Mouse (Mus musculus): Measurements from ENCODE around the gene Kif5c. TPM values are rescaled to one million over a fixed set of nuclear protein-coding genes. Genes with fewer than 3 reads are reported as not detected.

The Kif5c gene
- total and polyA plus RNA-seq, 2 experiments from 2014 or later = 151 to 262 TPM

DNA sequence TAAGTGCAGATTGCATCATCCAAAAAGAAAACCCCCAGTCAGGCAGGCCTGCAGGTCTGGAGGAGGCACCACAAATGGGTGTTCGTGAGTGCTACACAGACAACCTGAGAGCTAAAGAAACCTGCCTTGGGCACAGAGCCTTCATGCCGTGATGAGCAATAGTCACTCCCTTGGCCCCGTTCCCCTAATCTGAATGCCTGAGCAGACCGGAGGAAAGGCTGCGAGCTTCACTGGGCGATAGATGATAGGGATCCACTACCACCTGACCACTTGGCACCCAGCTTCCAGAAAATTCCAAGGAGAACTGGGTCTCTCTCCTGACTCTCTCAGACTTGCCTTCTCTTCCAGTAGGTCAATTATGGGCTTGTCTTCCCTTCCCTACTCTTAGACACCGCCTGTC is 24.2 kb upstream of the Kif5c start:
- Histone ChIP-seq H3K4me1 (ENCODE audit: insufficient read depth, low read length) (peaks cover 2% of the 10 kb centered on the region; the same call in 1 of the 2 replicates), H3K9ac (replicated peaks; ENCODE audit: low read length) (no peak overlapping the region), H3K27ac (no peak overlapping the region), H3K9me3 (ENCODE audit: low read length) (no peaks in the 10 kb centered on the region), H3K4me2 (ENCODE audit: low read depth, low read length) (no peak overlapping the region), H3K4me3 (ENCODE audit: low read length) (no peak overlapping the region), H3K36me3 (ENCODE audit: insufficient read depth, low read length) (no peaks in the 10 kb centered on the region), H3K27me3 (ENCODE audit: insufficient read depth, low read length) (no peaks in the 10 kb centered on the region)
- TF ChIP-seq CTCF (IDR thresholded peaks at IDR 0.05; ENCODE audit: low read depth) = no peak
- WGBS = 81% methylated on average over 7 of the region's 7 CpGs
- ATAC-seq (no peak), DNase-seq (ENCODE audit: low spot score) (no peak)

GRCm38 (mm10) chr2:49596318-49596717 is 22.8 kb upstream of the Kif5c start:
- no peaks in the 10 kb centered on the region for H3K27me3 ChIP-seq (ENCODE audit: insufficient read depth, low read length)
- no peaks in the 10 kb centered on the region for H3K9me3 ChIP-seq (ENCODE audit: low read length)
- H3K4me1 ChIP-seq (ENCODE audit: insufficient read depth, low read length) = peaks cover 8% of the 10 kb centered on the region; the same call in 1 of the 2 replicates
- DNase-seq (ENCODE audit: low spot score) (no peak), ATAC-seq (no peak)
- no peaks in the 10 kb centered on the region for H3K36me3 ChIP-seq (ENCODE audit: insufficient read depth, low read length)
- 70% methylated on average over 3 of the region's 3 CpGs for WGBS
- no peak overlapping the region for H3K9ac ChIP-seq (replicated peaks; ENCODE audit: low read length)
- no peak overlapping the region for H3K4me3 ChIP-seq (ENCODE audit: low read length)
- TF ChIP-seq CTCF (IDR thresholded peaks at IDR 0.05; ENCODE audit: low read depth) = no peak
- H3K4me2 ChIP-seq (ENCODE audit: low read depth, low read length) = no peak overlapping the region
- H3K27ac ChIP-seq = no peak overlapping the region

DNA sequence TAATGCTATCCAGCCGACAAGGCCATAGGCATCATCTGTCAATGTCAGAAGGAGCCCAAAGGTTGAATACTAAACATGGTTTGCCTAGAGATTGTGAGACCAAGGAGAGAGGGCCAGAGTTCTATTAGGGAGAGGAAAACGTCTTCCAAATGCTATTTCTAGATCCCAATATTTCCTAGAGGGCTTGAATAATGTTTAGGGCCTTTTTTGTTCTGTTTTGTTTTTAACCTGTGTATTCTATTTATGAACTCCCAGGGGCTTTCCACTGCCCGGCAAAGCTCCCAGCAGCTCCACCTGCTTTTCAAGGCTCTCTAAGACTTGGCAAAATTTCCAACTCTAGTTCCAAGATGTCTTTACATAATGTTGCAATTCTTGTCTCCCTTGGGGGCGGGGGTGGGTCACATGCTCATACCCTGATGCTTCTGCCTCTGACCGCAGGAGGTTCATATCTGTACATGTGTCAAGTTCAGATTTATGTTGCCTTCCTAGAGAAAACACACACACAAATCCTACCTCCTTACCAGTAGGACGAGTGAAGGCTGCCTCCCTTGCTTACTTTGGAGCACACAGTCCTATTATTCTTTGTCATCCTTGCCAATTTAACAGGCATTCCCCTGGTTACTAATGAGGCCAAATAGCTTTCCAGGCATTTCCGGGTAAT is 18.9 kb upstream of the Kif5c start:
- H3K4me1 ChIP-seq (ENCODE audit: insufficient read depth, low read length) = peaks cover 8% of the 10 kb centered on the region; the same call in 1 of the 2 replicates
- TF ChIP-seq CTCF (IDR thresholded peaks at IDR 0.05; ENCODE audit: low read depth) = no peak
- no peak overlapping the region for H3K9ac ChIP-seq (replicated peaks; ENCODE audit: low read length)
- H3K4me2 ChIP-seq (ENCODE audit: low read depth, low read length) = no peak overlapping the region
- peak; percentile 36 for DNase-seq (ENCODE audit: low spot score)
- no peak overlapping the region for H3K4me3 ChIP-seq (ENCODE audit: low read length)
- WGBS = 33% methylated on average over 7 of the region's 7 CpGs
- no peaks in the 10 kb centered on the region for H3K27me3 ChIP-seq (ENCODE audit: insufficient read depth, low read length)
- H3K9me3 ChIP-seq (ENCODE audit: low read length) = no peaks in the 10 kb centered on the region
- H3K27ac ChIP-seq = no peak overlapping the region
- ATAC-seq = no peak
- no peaks in the 10 kb centered on the region for H3K36me3 ChIP-seq (ENCODE audit: insufficient read depth, low read length)

DNA sequence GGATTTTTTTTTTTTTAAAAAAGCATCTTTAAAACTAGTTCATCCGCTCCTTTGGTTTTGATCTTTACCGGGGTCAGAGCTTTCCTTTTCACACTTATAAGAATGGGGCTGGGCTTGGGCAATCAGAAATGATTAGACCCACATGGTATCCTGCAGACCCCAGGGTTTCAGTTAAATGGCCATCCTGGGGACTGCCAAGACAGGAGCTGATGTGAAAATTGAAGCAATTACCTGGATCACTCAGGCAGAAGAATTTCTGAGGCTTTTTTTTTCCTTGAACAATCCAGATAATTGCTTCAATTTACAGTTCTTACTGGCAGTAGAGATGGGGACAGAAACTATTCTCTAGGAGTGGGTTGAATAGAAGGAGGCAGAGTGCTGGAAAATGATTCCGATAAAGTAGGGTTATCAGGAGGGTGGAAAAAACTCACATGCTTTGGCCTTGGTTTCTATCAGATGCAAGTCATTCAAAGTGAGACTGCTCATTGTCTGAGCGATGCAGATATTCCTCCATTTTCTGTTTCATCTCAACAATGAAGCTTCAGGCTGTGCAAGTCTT is 16.2 kb upstream of the Kif5c start:
- WGBS = 73% methylated on average over 4 of the region's 4 CpGs
- Histone ChIP-seq H3K4me1 (ENCODE audit: insufficient read depth, low read length) (peaks cover 8% of the 10 kb centered on the region; the same call in 1 of the 2 replicates), H3K36me3 (ENCODE audit: insufficient read depth, low read length) (no peaks in the 10 kb centered on the region), H3K9ac (replicated peaks; ENCODE audit: low read length) (no peak overlapping the region), H3K27me3 (ENCODE audit: insufficient read depth, low read length) (no peaks in the 10 kb centered on the region), H3K9me3 (ENCODE audit: low read length) (no peaks in the 10 kb centered on the region), H3K27ac (no peak overlapping the region), H3K4me3 (ENCODE audit: low read length) (no peak overlapping the region), H3K4me2 (ENCODE audit: low read depth, low read length) (no peak overlapping the region)
- TF ChIP-seq CTCF (IDR thresholded peaks at IDR 0.05; ENCODE audit: low read depth) = no peak
- ATAC-seq = no peak
- peak; percentile 14 for DNase-seq (ENCODE audit: low spot score)

DNA sequence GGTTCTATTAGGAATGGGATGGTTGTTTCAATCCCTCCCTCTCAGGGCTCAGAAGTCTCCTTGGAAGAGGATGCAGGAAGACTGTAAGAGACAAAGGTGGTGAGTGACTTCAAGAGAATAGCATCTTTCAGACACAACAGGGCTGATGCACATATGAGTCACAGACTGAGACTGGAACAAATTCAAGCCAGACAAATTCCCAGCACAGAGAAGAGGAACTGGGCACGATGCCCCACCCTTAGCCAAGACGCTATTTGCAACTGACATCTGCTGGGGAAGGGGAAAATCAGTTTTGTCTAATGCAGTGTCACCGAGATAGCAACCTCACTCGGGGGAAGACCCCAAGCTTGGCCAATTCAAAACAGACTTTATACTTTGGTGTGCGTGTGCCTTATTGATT is 9.5 kb upstream of the Kif5c start:
- no peak for TF ChIP-seq CTCF (IDR thresholded peaks at IDR 0.05; ENCODE audit: low read depth)
- Histone ChIP-seq H3K9ac (replicated peaks; ENCODE audit: low read length) (no peak overlapping the region), H3K4me3 (ENCODE audit: low read length) (no peak overlapping the region), H3K4me2 (ENCODE audit: low read depth, low read length) (no peak overlapping the region), H3K27ac (no peak overlapping the region), H3K9me3 (ENCODE audit: low read length) (no peaks in the 10 kb centered on the region), H3K4me1 (ENCODE audit: insufficient read depth, low read length) (no peaks in the 10 kb centered on the region), H3K36me3 (ENCODE audit: insufficient read depth, low read length) (no peaks in the 10 kb centered on the region), H3K27me3 (ENCODE audit: insufficient read depth, low read length) (no peaks in the 10 kb centered on the region)
- 47% methylated on average over 5 of the region's 5 CpGs for WGBS
- ATAC-seq = no peak
- DNase-seq (ENCODE audit: low spot score) = peak; percentile 37

DNA sequence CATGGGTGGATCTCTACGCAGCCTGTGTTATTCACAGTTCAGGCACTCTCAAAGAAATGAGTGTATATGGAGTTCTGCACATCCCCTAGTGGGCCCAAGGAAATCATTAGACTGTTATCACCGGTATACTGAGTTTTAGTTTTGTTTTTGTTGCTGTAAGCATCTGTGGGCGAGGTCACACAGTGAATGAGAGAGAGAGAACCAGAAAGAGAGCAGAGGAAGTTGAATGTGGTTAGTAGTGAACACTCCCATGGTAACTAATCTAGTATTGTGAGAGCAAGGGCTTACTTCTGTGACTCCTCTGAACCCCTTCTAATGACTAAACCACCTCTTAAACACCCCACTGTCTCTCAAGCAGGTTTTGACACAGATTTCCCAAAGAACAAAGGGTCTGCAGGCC is 2.3 kb upstream of the Kif5c start:
- H3K36me3 ChIP-seq (ENCODE audit: insufficient read depth, low read length) = no peaks in the 10 kb centered on the region
- H3K9ac ChIP-seq (replicated peaks; ENCODE audit: low read length) = no peak overlapping the region
- TF ChIP-seq CTCF (IDR thresholded peaks at IDR 0.05; ENCODE audit: low read depth) = no peak
- no peak for ATAC-seq
- 80% methylated on average over 3 of the region's 3 CpGs for WGBS
- H3K27me3 ChIP-seq (ENCODE audit: insufficient read depth, low read length) = no peaks in the 10 kb centered on the region
- no peak overlapping the region for H3K27ac ChIP-seq
- DNase-seq (ENCODE audit: low spot score) = no peak
- 0 out of 2 replicates have a peak, but pooled peaks cover under 1% of the 10 kb centered on the region for H3K4me1 ChIP-seq (ENCODE audit: insufficient read depth, low read length)
- H3K9me3 ChIP-seq (ENCODE audit: low read length) = no peaks in the 10 kb centered on the region
- no peak overlapping the region for H3K4me2 ChIP-seq (ENCODE audit: low read depth, low read length)
- H3K4me3 ChIP-seq (ENCODE audit: low read length) = no peak overlapping the region

Measured in hindbrain, postnatal 0 days (tissue).